Mouse (Mus musculus) limb, embryonic 15.5 days (tissue): Measurements from ENCODE around the gene Gcdh. TPM values are rescaled to one million over a fixed set of nuclear protein-coding genes. Genes with fewer than 3 reads are reported as not detected.
A peak's percentile ranks its signal among the peaks of the same experiment; 100 is the strongest.

Experiments used
- ATAC-seq: fragments of 200-750 bp; cut with Nextera tagmentation; 2 replicates; pipeline ENCODE4 v1.8.0; 2017; ENCODE audit warnings: low read depth, moderate TSS enrichment; ENCODE audit not compliant: insufficient number of reproducible peaks, low FRiP score, low TSS enrichment
- H3K27ac ChIP-seq: fragments of 300-500 bp; sonication (generic); 2 replicates; pipeline ENCODE4 v1.5.1; 2015; ENCODE audit warnings: moderate library complexity, mild to moderate bottlenecking, inconsistent platforms
- H3K27me3 ChIP-seq: fragments of 300-500 bp; sonication (generic); 2 replicates; pipeline ENCODE4 v1.6.1; 2015; ENCODE audit warnings: inconsistent platforms
- H3K36me3 ChIP-seq: fragments of 300-500 bp; sonication (generic); 2 replicates; pipeline ENCODE4 v1.6.1; 2015; ENCODE audit warnings: inconsistent platforms
- H3K4me1 ChIP-seq: fragments of 300-500 bp; sonication (generic); 2 replicates; pipeline ENCODE4 v1.6.1; 2015; ENCODE audit warnings: inconsistent platforms
- H3K4me2 ChIP-seq: fragments of 300-500 bp; sonication (generic); 2 replicates; pipeline ENCODE4 v1.6.1; 2015; ENCODE audit warnings: mild to moderate bottlenecking, inconsistent platforms
- H3K4me3 ChIP-seq: fragments of 300-500 bp; sonication (generic); 2 replicates; pipeline ENCODE4 v1.5.1; 2015; ENCODE audit warnings: mild to moderate bottlenecking, inconsistent platforms
- H3K9ac ChIP-seq: fragments of 300-500 bp; sonication (generic); 2 replicates; pipeline ENCODE4 v1.6.1; 2015; ENCODE audit warnings: inconsistent platforms
- H3K9me3 ChIP-seq: fragments of 300-500 bp; sonication (generic); 2 replicates; pipeline ENCODE4 v1.6.1; 2016; ENCODE audit warnings: inconsistent platforms
- WGBS: fragments of 180-500 bp; shearing (Covaris S2); methylation state at CpG from one replicate; pipeline ENCODE4 v1.1.7; 2015; 5-methylcytosine and 5-hydroxymethylcytosine counted together
- microRNA-seq: library from miRNA; unstranded; fragments of <30 nt; microRNA quantifications from one replicate; pipeline ENCODE4, GENCODE M21; 2016
- polyA plus RNA-seq: library from polyadenylated mRNA; unstranded; fragments of >200 nt; fragmentation: Nextera tagmentation; extraction: Ambion mirVana; gene quantifications from 2 replicates; pipeline ENCODE4 v1.2.1, GENCODE M21; 2015

Gcdh gene
- polyA plus RNA-seq, 1 experiment from 2014 or later, result 31.1 TPM

DNA sequence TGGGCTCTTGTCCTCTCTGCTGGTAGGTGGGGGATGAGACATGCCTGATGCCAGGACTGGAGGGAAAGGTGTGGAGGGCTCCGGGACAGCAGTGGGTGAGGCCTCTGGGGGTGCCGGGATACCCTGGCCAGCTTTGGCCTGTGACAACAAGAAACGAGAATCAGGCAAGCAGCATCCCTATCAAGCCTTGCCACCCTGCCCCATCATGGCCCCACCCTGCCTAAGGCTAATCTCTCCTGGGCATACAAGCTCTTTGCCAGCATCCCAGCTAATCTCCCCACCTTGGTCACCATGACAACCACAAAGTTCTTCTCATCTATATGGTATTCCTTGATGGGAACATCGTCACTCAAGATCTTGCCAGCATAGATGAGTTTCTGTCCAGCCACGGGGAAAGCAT, 55.2 kb downstream of the Gcdh start:
- H3K4me3 ChIP-seq, result no peak overlapping the region
- H3K27me3 ChIP-seq, result no peaks in the 10 kb centered on the region

DNA sequence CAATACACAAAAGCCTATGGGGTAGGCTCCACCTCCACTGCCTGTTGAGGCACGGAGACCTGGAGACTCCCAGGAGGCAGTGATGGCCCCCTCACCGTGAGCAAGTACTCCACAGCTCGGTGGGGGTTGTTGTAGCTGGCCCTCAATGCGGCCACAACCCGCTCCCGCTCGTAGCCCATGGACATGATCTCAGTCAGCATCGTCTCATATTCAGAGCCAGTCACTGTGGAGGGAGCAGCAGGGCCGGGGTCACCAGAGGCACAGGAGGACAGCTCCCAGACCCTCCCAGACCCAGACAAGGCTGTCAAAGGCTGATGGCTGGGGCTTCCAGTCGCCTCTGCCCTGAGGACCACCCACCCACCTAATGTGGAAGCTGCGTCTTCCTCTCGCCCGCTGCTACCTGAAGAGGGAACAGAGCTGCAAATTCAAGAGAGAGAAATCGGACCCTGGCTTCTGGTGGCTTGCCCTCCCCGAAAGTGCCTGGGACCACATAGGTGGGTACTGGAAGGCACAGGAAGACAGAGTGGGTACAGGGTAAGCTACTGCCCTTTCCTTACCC, 55.7 kb downstream of the Gcdh start:
- H3K9me3 ChIP-seq, result no peaks in the 10 kb centered on the region
- H3K4me3 ChIP-seq, result no peak overlapping the region
- H3K9ac ChIP-seq, result no peak overlapping the region
- H3K4me1 ChIP-seq, result peaks cover 61% of the 10 kb centered on the region
- no peak for ATAC-seq
- peaks cover 68% of the 10 kb centered on the region for H3K36me3 ChIP-seq
- H3K27me3 ChIP-seq, result no peaks in the 10 kb centered on the region
- H3K27ac ChIP-seq, result peak overlapping the region; percentile 57
- H3K4me2 ChIP-seq, result no peak overlapping the region
- WGBS, result 80% methylated on average over 15 of the region's 15 CpGs

More for the DNA sequence above, 55.2 kb downstream of the Gcdh start:
- 83% methylated on average over 5 of the region's 5 CpGs for WGBS
- no peak for ATAC-seq
- Histone ChIP-seq H3K4me2 (no peak overlapping the region), H3K9me3 (no peaks in the 10 kb centered on the region), H3K9ac (no peak overlapping the region), H3K36me3 (peaks cover 73% of the 10 kb centered on the region), H3K27ac (no peak overlapping the region), H3K4me1 (peaks cover 57% of the 10 kb centered on the region)

DNA sequence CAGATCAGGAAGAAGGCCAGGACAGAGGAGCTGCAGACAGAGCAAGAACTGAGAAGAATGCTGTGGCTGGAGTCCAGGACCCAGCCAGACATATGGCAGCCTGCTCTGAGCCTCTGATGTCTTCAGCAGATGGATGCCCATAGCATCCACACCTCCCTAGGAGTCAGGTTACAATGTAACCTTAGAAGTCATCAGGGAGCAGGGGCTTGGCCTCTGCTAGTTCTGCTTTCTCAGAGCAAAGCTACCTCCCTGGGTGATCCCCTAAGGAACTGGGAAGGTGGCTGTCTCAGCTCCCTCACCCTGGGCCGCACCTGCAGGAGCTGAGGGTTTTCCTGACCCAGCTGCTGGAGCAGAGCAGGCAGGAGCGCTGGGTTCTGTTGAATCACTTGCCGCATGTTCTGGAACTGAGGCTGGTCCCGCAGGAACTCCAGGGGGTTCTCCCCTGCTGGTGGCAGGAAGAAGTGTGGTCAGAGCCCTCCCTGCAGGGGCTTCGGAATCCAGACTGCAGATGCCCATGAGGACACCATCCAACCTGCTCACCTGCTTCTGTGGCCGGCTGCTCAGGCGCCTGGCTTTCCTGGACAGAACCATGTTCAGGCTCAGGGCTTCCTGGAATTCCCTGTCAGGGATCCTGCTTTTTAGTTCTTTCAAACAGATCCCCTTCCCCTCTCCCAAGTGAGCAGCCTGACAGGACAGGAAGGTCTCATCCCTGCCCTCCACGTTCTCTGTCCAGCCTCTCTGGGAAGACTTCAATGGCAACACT, 56.4 kb downstream of the Gcdh start:
- Histone ChIP-seq H3K27me3 (no peaks in the 10 kb centered on the region), H3K9ac (no peak overlapping the region), H3K9me3 (no peaks in the 10 kb centered on the region), H3K36me3 (peaks cover 61% of the 10 kb centered on the region), H3K27ac (peak overlapping the region; percentile 57), H3K4me3 (no peak overlapping the region), H3K4me2 (no peak overlapping the region), H3K4me1 (peaks cover 59% of the 10 kb centered on the region)
- 31% methylated on average over 8 of the region's 8 CpGs for WGBS
- no peak; the same call in 1 of the 2 replicates for ATAC-seq

Small RNAs within 50 kb of the gene (microRNA-seq; reads per million reads assigned to microRNA genes)
- gene Gm24197 (not detected), gene Mir7069 (1.2 reads per million)

Other genes with a start within 250 kb of the Gcdh start
- 80.6 and 81.7 TPM in 2 replicates for gene Ier2, start 231.1 kb downstream of the Gcdh start, polyA plus RNA-seq
- 63.3 and 64.5 TPM in 2 replicates for gene Trmt1, start 207.6 kb downstream of the Gcdh start, polyA plus RNA-seq
- gene Nacc1, start 206.1 kb downstream of the Gcdh start, polyA plus RNA-seq, result 13.5 and 13.8 TPM in 2 replicates
- gene Lyl1, start 192.5 kb downstream of the Gcdh start, polyA plus RNA-seq, result 5.6 and 6.0 TPM in 2 replicates
- gene G430095P16Rik, start 170.9 kb downstream of the Gcdh start, polyA plus RNA-seq, result 3.8 and 5.5 TPM in 2 replicates
- gene Nfix, start 93.6 kb downstream of the Gcdh start, polyA plus RNA-seq, result 87.0 and 100 TPM in 2 replicates
- 7.5 and 8.0 TPM in 2 replicates for gene Dand5, start 71.1 kb downstream of the Gcdh start, polyA plus RNA-seq
- gene Gadd45gip1, start 62.4 kb downstream of the Gcdh start, polyA plus RNA-seq, result 44.7 and 45.6 TPM in 2 replicates
- gene Rad23a, start 53.3 kb downstream of the Gcdh start, polyA plus RNA-seq, result 102 and 122 TPM in 2 replicates
- 1,060 and 1,089 TPM in 2 replicates for gene Calr, start 47.0 kb downstream of the Gcdh start, polyA plus RNA-seq
- 94.4 and 98.2 TPM in 2 replicates for gene Farsa, start 36.9 kb downstream of the Gcdh start, polyA plus RNA-seq
- gene Syce2, start 21.8 kb downstream of the Gcdh start, polyA plus RNA-seq, result 58.0 and 70.0 TPM in 2 replicates
- gene Klf1, start 8.0 kb upstream of the Gcdh start, polyA plus RNA-seq, result 1.4 and 2.5 TPM in 2 replicates
- gene Dnase2a, start 14.6 kb upstream of the Gcdh start, polyA plus RNA-seq, result 19.2 and 22.1 TPM in 2 replicates
- gene Mast1, start 43.4 kb upstream of the Gcdh start, polyA plus RNA-seq, result 0.34 and 0.35 TPM in 2 replicates
- 0.19 and 0.24 TPM in 2 replicates for gene Rtbdn, start 53.1 kb upstream of the Gcdh start, polyA plus RNA-seq
- not detected in 2 replicates for gene Gm49661, start 75.5 kb upstream of the Gcdh start, polyA plus RNA-seq
- 635 and 681 TPM in 2 replicates for gene Prdx2, start 75.7 kb upstream of the Gcdh start, polyA plus RNA-seq
- gene Rnaseh2a, start 75.8 kb upstream of the Gcdh start, polyA plus RNA-seq, result 95.2 and 95.6 TPM in 2 replicates
- 30.4 and 42.5 TPM in 2 replicates for gene Junb, start 84.8 kb upstream of the Gcdh start, polyA plus RNA-seq
- 26.9 and 28.8 TPM in 2 replicates for gene Hook2, start 96.7 kb upstream of the Gcdh start, polyA plus RNA-seq
- 0.12 TPM in 2 replicates for gene Best2, start 120.6 kb upstream of the Gcdh start, polyA plus RNA-seq
- 113 and 117 TPM in 2 replicates for gene Asna1, start 131.4 kb upstream of the Gcdh start, polyA plus RNA-seq
- 86.7 and 102 TPM in 2 replicates for gene Trir, start 132.9 kb upstream of the Gcdh start, polyA plus RNA-seq
- gene Tnpo2, start 143.0 kb upstream of the Gcdh start, polyA plus RNA-seq, result 32.7 and 33.7 TPM in 2 replicates
- 30.1 and 32.3 TPM in 2 replicates for gene Fbxw9, start 166.1 kb upstream of the Gcdh start, polyA plus RNA-seq
- not detected in 2 replicates for gene Gm5741, start 174.1 kb upstream of the Gcdh start, polyA plus RNA-seq
- gene Dhps, start 177.8 kb upstream of the Gcdh start, polyA plus RNA-seq, result 41.5 and 48.9 TPM in 2 replicates
- gene Wdr83os, start 186.8 kb upstream of the Gcdh start, polyA plus RNA-seq, result 106 and 111 TPM in 2 replicates
- 40.5 and 42.4 TPM in 2 replicates for gene Wdr83, start 187.4 kb upstream of the Gcdh start, polyA plus RNA-seq
- gene Man2b1, start 189.3 kb upstream of the Gcdh start, polyA plus RNA-seq, result 39.8 and 42.1 TPM in 2 replicates
- 2.2 and 2.5 TPM in 2 replicates for gene Zfp791, start 229.2 kb upstream of the Gcdh start, polyA plus RNA-seq